Mouse (Mus musculus) embryonic facial prominence, embryonic 14.5 days (tissue): Measurements from ENCODE around the gene Calml4. TPM values are rescaled to one million over a fixed set of nuclear protein-coding genes. Genes with fewer than 3 reads are reported as not detected.
A peak's percentile ranks its signal among the peaks of the same experiment; 100 is the strongest.
"Not testable (repeated sequence)": the region's sequence is repeated elsewhere in the genome, so short reads cannot be mapped to it uniquely, and the experiment has no call there.

ENCODE experiments used
- ATAC-seq: fragments of 200-750 bp; cut with Nextera tagmentation; 2 replicates; pipeline ENCODE4 v1.8.0; 2017; ENCODE audit warnings: low read depth, moderate number of reproducible peaks, moderate TSS enrichment
- DNase-seq: peaks from one replicate; pipeline ENCODE4 v3.0.0-alpha.2; 2015; ENCODE audit warnings: low spot score
- H3K27ac ChIP-seq: fragments of 300-500 bp; sonication (generic); replicated peaks from 2 replicates; pipeline ENCODE4 v1.5.1; 2014; ENCODE audit warnings: low read depth, mild to moderate bottlenecking, low read length, moderate library complexity
- H3K27me3 ChIP-seq: fragments of 300-500 bp; sonication (generic); replicated peaks from 2 replicates; pipeline ENCODE4 v1.6.1; 2014; ENCODE audit warnings: low read length; ENCODE audit not compliant: control insufficient read depth, insufficient read depth
- H3K36me3 ChIP-seq: fragments of 300-500 bp; sonication (generic); 2 replicates; pipeline ENCODE4 v1.6.1; 2014; ENCODE audit warnings: low read length, mixed read lengths; ENCODE audit not compliant: control insufficient read depth, insufficient read depth
- H3K4me1 ChIP-seq: fragments of 300-500 bp; sonication (generic); 2 replicates; pipeline ENCODE4 v1.6.1; 2014; ENCODE audit warnings: antibody characterized with exemption, low read length; ENCODE audit not compliant: control insufficient read depth, insufficient read depth
- H3K4me2 ChIP-seq: fragments of 300-500 bp; sonication (generic); 2 replicates; pipeline ENCODE4 v1.6.1; 2014; ENCODE audit warnings: low read depth, mild to moderate bottlenecking, low read length, moderate library complexity, mixed read lengths
- H3K4me3 ChIP-seq: fragments of 300-500 bp; sonication (generic); 2 replicates; pipeline ENCODE4 v1.5.1; 2014; ENCODE audit warnings: low read depth, mild to moderate bottlenecking, low read length
- H3K9ac ChIP-seq: fragments of 300-500 bp; sonication (generic); 2 replicates; pipeline ENCODE4 v1.6.1; 2014; ENCODE audit warnings: low read depth, mild to moderate bottlenecking, low read length, moderate library complexity, mixed read lengths
- H3K9me3 ChIP-seq: fragments of 300-500 bp; sonication (generic); 2 replicates; pipeline ENCODE4 v1.6.1; 2016; ENCODE audit warnings: low read length; ENCODE audit not compliant: control insufficient read depth
- WGBS: fragments of 180-500 bp; shearing (Covaris S2); extraction: QIAGEN DNeasy Blood & Tissue Kit; methylation state at CpG from one replicate; pipeline ENCODE4 v1.1.7; 2014; 5-methylcytosine and 5-hydroxymethylcytosine counted together
- polyA plus RNA-seq: library from polyadenylated mRNA; unstranded; fragments of >200 nt; fragmentation: Nextera tagmentation; extraction: Ambion mirVana; gene quantifications from 2 replicates; pipeline ENCODE4 v1.2.1, GENCODE M21; 2014

Gene Calml4
- polyA plus RNA-seq, 1 experiment from 2014 or later = 16.5 TPM

DNA sequence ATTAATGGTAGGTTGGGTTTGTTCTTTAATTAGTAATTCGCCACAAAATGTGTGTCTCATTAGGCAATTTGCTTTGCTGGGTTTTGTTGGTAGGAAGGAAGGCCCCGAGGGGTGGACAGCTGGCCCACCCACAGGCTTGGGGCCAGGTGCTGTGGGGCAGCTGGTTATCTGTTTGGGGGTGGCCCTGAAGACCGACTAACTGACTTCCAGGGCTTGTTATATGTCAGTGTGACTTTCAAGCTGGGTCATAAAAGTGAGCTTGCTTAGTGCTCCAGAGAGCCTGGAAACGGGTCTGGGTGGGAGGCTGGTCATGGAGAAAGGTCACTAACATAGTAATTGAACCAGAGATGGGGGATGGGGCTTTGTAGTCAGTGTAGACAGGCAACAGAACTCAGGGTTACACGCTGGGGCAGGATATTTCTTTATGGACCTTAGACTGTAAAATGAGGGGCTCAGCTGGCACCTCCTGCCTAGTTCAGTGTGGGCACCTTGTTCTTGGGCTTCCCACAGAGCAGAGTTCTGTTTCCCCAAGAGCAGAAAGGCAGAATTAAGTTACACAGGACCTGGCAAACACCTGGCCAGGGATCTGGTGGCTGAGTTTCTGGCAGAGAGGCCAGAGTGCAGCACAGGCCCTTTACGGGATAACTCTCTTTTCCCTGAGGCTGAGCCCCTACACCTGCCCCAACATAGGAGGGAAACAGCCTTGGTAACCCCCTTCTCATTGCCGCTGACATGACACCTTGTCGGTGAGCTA, 563 bp downstream of the Calml4 start:
- Histone ChIP-seq H3K4me3 (0 out of 2 replicates have a peak overlapping the region, but pooled peaks have one; percentile 0), H3K9ac (peak overlapping the region; percentile 19), H3K9me3 (no peaks in the 10 kb centered on the region), H3K4me1 (peaks cover 24% of the 10 kb centered on the region), H3K36me3 (no peaks in the 10 kb centered on the region), H3K27me3 (no peaks in the 10 kb centered on the region), H3K4me2 (peak overlapping the region; percentile 39), H3K27ac (peak overlapping the region; percentile 61)
- ATAC-seq (peak; percentile 33), DNase-seq (no peak)
- 42% methylated on average over 8 of the region's 8 CpGs for WGBS

DNA sequence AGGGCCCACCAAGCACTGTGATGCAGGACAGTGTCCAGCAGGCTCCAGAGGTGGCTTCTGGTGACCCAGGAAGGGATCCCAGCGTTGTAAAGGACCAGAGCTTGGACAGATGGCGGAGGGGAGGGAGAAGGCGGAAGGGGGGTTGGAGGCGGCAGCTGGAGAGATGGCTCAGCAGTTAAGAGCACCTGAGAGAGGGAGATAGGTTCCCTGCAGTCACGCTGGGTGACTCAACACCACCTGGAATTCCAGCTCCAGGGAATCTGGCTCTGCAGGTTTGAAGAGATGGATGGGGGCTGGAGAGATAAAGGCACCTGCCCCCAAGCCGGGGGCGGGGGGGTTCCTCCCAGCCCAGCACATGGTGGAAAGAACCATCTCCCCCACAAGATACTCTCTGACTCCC, 2.2 kb downstream of the Calml4 start:
- H3K9me3 ChIP-seq, H3K4me3 ChIP-seq, H3K27me3 ChIP-seq, H3K27ac ChIP-seq, H3K36me3 ChIP-seq, H3K4me2 ChIP-seq, H3K9ac ChIP-seq, DNase-seq, ATAC-seq: not testable (repeated sequence)
- WGBS = 59% methylated on average over 6 of the region's 7 CpGs
- H3K4me1 ChIP-seq = peaks cover 21% of the 10 kb centered on the region

DNA sequence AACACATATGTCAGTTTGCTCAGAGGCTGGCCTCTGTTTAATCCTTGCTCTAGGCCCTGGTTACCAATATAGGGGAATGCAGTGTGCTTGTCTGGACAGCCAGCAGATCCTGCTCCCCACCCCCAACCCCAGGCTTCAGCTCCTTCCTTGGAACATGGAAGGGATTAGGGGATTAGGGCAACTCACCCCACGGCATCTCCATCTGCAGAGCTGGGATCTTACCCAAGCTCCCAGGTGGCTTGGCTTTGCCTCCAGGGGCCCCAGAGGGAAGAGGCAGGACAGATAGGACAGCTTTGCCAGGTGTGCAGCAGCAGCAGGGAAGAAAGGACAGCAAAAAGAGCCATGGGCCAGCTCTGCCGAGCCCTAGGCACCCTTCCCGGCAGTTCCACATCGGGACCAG, 3.0 kb downstream of the Calml4 start:
- ATAC-seq (no peak), DNase-seq (peak; percentile 23)
- H3K4me1 ChIP-seq = peaks cover 21% of the 10 kb centered on the region
- no peak overlapping the region for H3K9ac ChIP-seq
- H3K27me3 ChIP-seq = no peaks in the 10 kb centered on the region
- no peaks in the 10 kb centered on the region for H3K36me3 ChIP-seq
- no peak overlapping the region for H3K4me2 ChIP-seq
- H3K27ac ChIP-seq = no peak overlapping the region
- WGBS = 66% methylated on average over 4 of the region's 4 CpGs
- H3K4me3 ChIP-seq = no peak overlapping the region
- no peaks in the 10 kb centered on the region for H3K9me3 ChIP-seq

DNA sequence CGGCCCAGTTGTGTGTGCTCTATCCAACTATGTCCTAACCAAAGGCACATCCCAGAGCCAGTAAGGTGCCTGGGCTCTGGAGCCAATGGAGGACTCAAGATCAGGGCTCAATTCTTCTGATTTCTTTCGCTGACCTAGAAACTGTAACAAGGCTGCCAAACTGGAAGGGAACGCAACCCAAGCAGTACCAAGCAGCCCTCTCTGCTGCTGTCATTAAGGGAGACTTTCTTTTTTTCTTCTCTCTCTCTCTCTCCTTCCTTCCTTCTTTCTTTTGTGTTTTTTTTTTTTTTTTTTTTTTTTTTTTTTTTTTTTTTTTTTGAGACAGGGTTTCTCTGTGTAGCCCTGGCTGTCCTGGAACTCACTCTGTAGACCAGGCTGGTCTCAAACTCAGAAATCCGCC, 11.4 kb downstream of the Calml4 start:
- not testable (repeated sequence) for H3K9me3 ChIP-seq, H3K9ac ChIP-seq, ATAC-seq, H3K4me3 ChIP-seq, H3K27me3 ChIP-seq, H3K27ac ChIP-seq, H3K36me3 ChIP-seq, DNase-seq, H3K4me2 ChIP-seq, H3K4me1 ChIP-seq
- 92% methylated on average over 4 of the region's 4 CpGs for WGBS

DNA sequence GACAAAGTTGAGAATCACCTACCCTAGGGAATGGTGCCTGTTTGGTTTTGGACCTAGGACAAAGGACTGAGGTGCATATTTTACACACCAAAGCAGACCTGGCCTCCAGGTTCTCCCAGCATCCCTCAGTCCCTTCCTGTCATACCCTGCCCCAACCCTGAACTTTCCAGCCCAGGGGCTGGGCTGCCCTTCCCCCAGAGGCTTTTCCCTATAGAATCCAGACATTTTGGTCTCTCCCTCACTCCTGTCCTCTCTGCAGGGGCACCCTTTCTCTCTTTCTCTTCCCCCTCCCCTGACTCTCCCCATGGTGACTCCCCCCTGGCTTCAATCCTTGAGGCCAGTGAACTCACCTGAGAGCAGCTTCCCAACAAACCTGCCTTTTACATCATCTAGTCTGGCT, 12.8 kb downstream of the Calml4 start:
- DNase-seq = no peak
- Histone ChIP-seq H3K4me1 (peaks cover 4% of the 10 kb centered on the region), H3K27me3 (no peaks in the 10 kb centered on the region), H3K36me3 (no peaks in the 10 kb centered on the region), H3K9ac (no peak overlapping the region), H3K4me2 (no peak overlapping the region), H3K4me3 (no peak overlapping the region), H3K9me3 (no peaks in the 10 kb centered on the region), H3K27ac (no peak overlapping the region)
- no peak for ATAC-seq

DNA sequence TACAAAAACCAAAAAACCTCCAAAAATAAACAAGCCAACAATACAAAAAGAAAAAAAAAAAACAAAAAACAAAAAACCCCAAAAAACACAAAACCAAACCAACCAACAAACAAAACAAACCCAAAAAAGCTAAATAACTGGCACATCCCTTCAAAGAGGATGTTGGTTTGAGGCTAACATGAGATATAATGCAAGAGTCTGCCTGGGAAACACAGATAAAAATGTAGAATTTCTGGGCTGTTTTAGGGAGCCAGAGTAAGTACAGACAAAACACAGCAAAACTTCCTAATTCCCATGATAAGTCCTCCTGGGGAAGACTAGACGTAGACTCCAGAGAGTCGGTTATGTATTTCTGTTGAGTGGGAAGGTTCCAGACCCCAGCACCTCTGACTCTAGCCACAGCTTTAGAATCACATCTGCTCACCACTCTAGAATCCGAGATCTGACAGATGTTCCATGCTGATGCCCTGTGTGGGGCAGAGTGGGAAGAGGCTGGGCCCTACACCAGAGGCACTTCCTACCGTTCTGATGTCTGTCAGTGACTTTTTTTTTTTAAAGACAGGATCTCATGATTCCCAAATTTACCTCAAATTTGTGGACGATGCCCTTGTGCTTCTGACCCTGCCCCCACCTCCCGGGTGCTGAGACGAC, 19.2 kb downstream of the Calml4 start:
- 72% methylated on average over 7 of the region's 7 CpGs for WGBS
- H3K27me3 ChIP-seq = no peaks in the 10 kb centered on the region

DNA sequence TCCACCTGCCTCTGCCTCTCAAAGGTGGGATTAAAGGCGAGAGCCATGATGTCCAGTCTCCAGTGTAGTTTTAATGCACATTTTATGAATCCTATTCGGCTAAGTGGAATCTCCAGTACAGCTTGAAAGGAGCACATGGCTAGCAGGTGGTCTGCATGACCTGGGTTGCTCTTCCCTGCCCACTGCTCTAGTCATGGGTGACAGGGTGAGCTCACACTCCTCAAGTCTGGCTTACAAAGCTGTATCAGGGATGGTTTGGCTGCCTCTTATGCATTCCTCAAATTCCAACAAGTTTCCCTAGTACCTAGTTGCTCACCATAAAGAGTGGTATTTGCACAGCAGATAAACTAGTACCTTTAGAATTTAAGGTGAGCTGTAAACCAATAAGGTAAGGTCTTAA, 19.9 kb downstream of the Calml4 start:
- H3K27me3 ChIP-seq = no peaks in the 10 kb centered on the region
- no peak overlapping the region for H3K9ac ChIP-seq
- peaks cover 27% of the 10 kb centered on the region for H3K36me3 ChIP-seq
- no peak for ATAC-seq
- no peak overlapping the region for H3K4me2 ChIP-seq
- no peaks in the 10 kb centered on the region for H3K9me3 ChIP-seq
- H3K4me1 ChIP-seq = peaks cover 4% of the 10 kb centered on the region
- H3K4me3 ChIP-seq = no peak overlapping the region
- no peak overlapping the region for H3K27ac ChIP-seq
- no peak for DNase-seq
- WGBS = 78% methylated on average over 2 of the region's 2 CpGs

More for the DNA sequence above, 19.2 kb downstream of the Calml4 start:
- H3K4me1 ChIP-seq = peaks cover 4% of the 10 kb centered on the region
- H3K4me2 ChIP-seq = no peak overlapping the region
- H3K9me3 ChIP-seq = no peaks in the 10 kb centered on the region
- ATAC-seq = no peak
- H3K4me3 ChIP-seq = no peak overlapping the region
- no peak for DNase-seq
- H3K36me3 ChIP-seq = peaks cover 19% of the 10 kb centered on the region
- H3K27ac ChIP-seq = no peak overlapping the region
- no peak overlapping the region for H3K9ac ChIP-seq

DNA sequence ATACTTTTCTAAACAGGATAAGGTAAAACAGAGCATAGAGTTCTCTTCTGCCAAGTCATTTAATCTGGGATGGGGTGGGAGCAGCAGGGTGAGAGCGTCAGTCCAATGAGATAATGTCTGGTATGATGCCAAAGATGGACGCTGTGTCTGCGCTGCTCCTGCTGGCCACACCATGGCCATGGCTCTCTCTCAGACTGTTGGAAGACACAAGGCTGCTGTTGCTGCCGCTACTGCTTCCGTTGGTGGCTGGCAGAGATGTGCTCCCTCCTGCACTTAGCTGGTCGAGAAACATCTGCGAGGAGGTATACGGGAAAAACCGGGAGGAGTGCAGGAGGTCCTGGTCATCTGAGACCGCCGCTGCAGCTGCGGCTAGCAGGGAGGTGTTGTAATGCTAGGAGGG, 24.0 kb downstream of the Calml4 start:
- no peaks in the 10 kb centered on the region for H3K27me3 ChIP-seq
- peak; percentile 33; the same call in 1 of the 2 replicates for ATAC-seq
- H3K4me3 ChIP-seq = no peak overlapping the region
- no peaks in the 10 kb centered on the region for H3K4me1 ChIP-seq
- H3K9me3 ChIP-seq = no peaks in the 10 kb centered on the region
- DNase-seq = peak; percentile 34
- peaks cover 63% of the 10 kb centered on the region for H3K36me3 ChIP-seq
- no peak overlapping the region for H3K9ac ChIP-seq
- no peak overlapping the region for H3K27ac ChIP-seq
- H3K4me2 ChIP-seq = no peak overlapping the region
- WGBS = 70% methylated on average over 12 of the region's 12 CpGs

DNA sequence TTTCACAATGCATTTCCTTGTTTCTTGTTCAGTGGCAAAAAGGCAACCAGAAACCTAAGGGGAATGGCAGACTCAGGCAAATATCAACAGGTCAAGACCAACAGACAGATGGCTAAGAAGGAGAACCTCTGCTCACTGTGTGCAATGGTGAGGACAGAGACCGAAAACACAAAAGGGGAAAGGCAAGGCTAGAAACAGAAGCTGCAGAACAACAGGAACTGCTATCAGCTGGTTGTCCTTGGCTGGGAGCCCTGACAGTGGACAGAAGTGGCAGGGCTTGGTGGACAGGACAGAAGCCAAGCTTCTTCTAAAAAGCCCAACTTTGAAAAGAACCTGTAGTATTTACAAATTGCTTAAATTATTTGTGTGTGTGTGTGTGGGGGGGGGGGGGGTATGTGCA, 36.6 kb downstream of the Calml4 start:
- DNase-seq = no peak
- H3K27me3 ChIP-seq = no peaks in the 10 kb centered on the region
- H3K9me3 ChIP-seq = no peaks in the 10 kb centered on the region
- no peak overlapping the region for H3K4me3 ChIP-seq
- 86% methylated on average over 1 of the region's 1 CpGs for WGBS
- no peak overlapping the region for H3K9ac ChIP-seq
- no peak overlapping the region for H3K27ac ChIP-seq
- ATAC-seq = no peak
- H3K36me3 ChIP-seq = peaks cover 50% of the 10 kb centered on the region
- H3K4me1 ChIP-seq = no peaks in the 10 kb centered on the region
- H3K4me2 ChIP-seq = no peak overlapping the region
